Mouse (Mus musculus): ENCODE data around the gene T2. TPM values are rescaled to one million over a fixed set of nuclear protein-coding genes. Genes with fewer than 3 reads are reported as not detected.

Gene T2
- polyA plus RNA-seq, 1 experiment: 0.09 TPM

DNA sequence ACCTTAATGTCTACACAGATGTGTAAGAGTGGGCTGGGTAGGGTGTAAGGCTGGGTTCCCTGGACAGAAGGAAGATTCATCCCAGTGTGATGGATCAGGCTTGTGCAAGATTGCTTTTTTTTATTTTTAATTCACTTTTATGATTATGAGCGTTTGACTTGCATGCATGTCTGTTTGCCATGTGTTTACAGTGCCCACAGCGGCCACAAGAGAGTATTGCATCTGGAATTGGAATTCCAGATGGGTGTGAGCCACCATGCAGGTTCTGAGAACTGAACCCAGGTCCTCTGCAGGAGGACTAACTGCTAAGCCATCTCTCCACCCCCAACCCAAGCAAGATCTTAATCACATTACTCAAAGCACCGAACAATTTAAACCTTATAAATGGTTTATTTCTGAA, 88.3 kb downstream of the T2 start:
- no peaks in the 10 kb centered on the region for H3K27me3 ChIP-seq (ENCODE audit: control insufficient read depth, insufficient read depth, low read length)
- no peak overlapping the region for H3K4me3 ChIP-seq (ENCODE audit: control insufficient read depth, insufficient read depth, low read length)
- H3K4me1 ChIP-seq (replicated peaks; ENCODE audit: control insufficient read depth, insufficient read depth, low read length): no peaks in the 10 kb centered on the region
- TF ChIP-seq POLR2A (IDR thresholded peaks at IDR 0.05; ENCODE audit: control insufficient read depth, extremely low read depth, insufficient read depth, low read length, poor library complexity): no peak
- TF ChIP-seq CTCF (IDR thresholded peaks at IDR 0.05; ENCODE audit: borderline replicate concordance, control insufficient read depth, extremely low read depth, insufficient read depth, low read length, poor library complexity): no peak
- no peaks in the 10 kb centered on the region for H3K36me3 ChIP-seq (ENCODE audit: control insufficient read depth, insufficient read depth, low read length)
- no peak for DNase-seq
- 60% methylated on average over 3 of the region's 3 CpGs for WGBS
- H3K27ac ChIP-seq (ENCODE audit: control insufficient read depth, insufficient read depth, low read length): no peak overlapping the region

- TF ChIP-seq CTCF (IDR thresholded peaks at IDR 0.05; ENCODE audit: borderline replicate concordance, control insufficient read depth, extremely low read depth, insufficient read depth, low read length, poor library complexity) (no peak), POLR2A (IDR thresholded peaks at IDR 0.05; ENCODE audit: control insufficient read depth, extremely low read depth, insufficient read depth, low read length, poor library complexity) (no peak)
- Histone ChIP-seq H3K27me3 (ENCODE audit: control insufficient read depth, insufficient read depth, low read length) (no peaks in the 10 kb centered on the region), H3K36me3 (ENCODE audit: control insufficient read depth, insufficient read depth, low read length) (no peaks in the 10 kb centered on the region), H3K4me1 (replicated peaks; ENCODE audit: control insufficient read depth, insufficient read depth, low read length) (no peaks in the 10 kb centered on the region), H3K4me3 (ENCODE audit: control insufficient read depth, insufficient read depth, low read length) (no peak overlapping the region), H3K27ac (ENCODE audit: control insufficient read depth, insufficient read depth, low read length) (no peak overlapping the region)
- WGBS: 68% methylated on average over 9 of the region's 9 CpGs
- no peak for DNase-seq
These were observed 91.9 kb downstream of the T2 start for GRCm38 (mm10) chr17:8447676-8448192.

DNA sequence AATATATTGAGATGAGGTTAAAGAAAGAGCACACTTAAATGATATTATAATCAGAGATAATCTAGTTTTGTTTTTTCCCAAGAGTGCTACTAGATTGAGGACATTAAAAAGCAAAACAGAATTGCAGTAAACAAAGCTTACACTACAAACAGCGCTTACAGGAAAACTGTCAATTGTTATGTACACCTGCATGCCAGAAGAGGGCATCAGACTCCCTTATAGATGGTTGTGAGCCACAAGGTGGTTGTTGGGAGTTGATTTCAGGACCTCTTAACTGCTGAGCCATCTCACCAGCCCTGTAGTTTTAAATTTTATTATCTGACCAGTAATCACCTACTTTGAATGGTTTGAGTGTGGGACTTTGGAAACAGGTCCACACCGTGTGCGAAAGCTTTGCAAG, 92.5 kb downstream of the T2 start:
- no peak for DNase-seq
- WGBS: 86% methylated on average over 3 of the region's 3 CpGs
- no peaks in the 10 kb centered on the region for H3K4me1 ChIP-seq (replicated peaks; ENCODE audit: control insufficient read depth, insufficient read depth, low read length)
- no peak for TF ChIP-seq CTCF (IDR thresholded peaks at IDR 0.05; ENCODE audit: borderline replicate concordance, control insufficient read depth, extremely low read depth, insufficient read depth, low read length, poor library complexity)
- no peak for TF ChIP-seq POLR2A (IDR thresholded peaks at IDR 0.05; ENCODE audit: control insufficient read depth, extremely low read depth, insufficient read depth, low read length, poor library complexity)
- H3K36me3 ChIP-seq (ENCODE audit: control insufficient read depth, insufficient read depth, low read length): no peaks in the 10 kb centered on the region
- H3K27ac ChIP-seq (ENCODE audit: control insufficient read depth, insufficient read depth, low read length): no peak overlapping the region
- no peaks in the 10 kb centered on the region for H3K27me3 ChIP-seq (ENCODE audit: control insufficient read depth, insufficient read depth, low read length)
- no peak overlapping the region for H3K4me3 ChIP-seq (ENCODE audit: control insufficient read depth, insufficient read depth, low read length)

- no peaks in the 10 kb centered on the region for H3K36me3 ChIP-seq (ENCODE audit: control insufficient read depth, insufficient read depth, low read length)
- TF ChIP-seq CTCF (IDR thresholded peaks at IDR 0.05; ENCODE audit: borderline replicate concordance, control insufficient read depth, extremely low read depth, insufficient read depth, low read length, poor library complexity): no peak
- TF ChIP-seq POLR2A (IDR thresholded peaks at IDR 0.05; ENCODE audit: control insufficient read depth, extremely low read depth, insufficient read depth, low read length, poor library complexity): no peak
- H3K27me3 ChIP-seq (ENCODE audit: control insufficient read depth, insufficient read depth, low read length): no peaks in the 10 kb centered on the region
- no peak overlapping the region for H3K4me3 ChIP-seq (ENCODE audit: control insufficient read depth, insufficient read depth, low read length)
- no peak overlapping the region for H3K27ac ChIP-seq (ENCODE audit: control insufficient read depth, insufficient read depth, low read length)
- WGBS: 26% methylated on average over 6 of the region's 6 CpGs
- peaks cover 4% of the 10 kb centered on the region; the same call in 1 of the 2 replicates for H3K4me1 ChIP-seq (replicated peaks; ENCODE audit: control insufficient read depth, insufficient read depth, low read length)
- DNase-seq: no peak
These were observed 99.4 kb downstream of the T2 start for GRCm38 (mm10) chr17:8455196-8455595.

GRCm38 (mm10) chr17:8455601-8456000, 99.8 kb downstream of the T2 start:
- no peak for TF ChIP-seq CTCF (IDR thresholded peaks at IDR 0.05; ENCODE audit: borderline replicate concordance, control insufficient read depth, extremely low read depth, insufficient read depth, low read length, poor library complexity)
- TF ChIP-seq POLR2A (IDR thresholded peaks at IDR 0.05; ENCODE audit: control insufficient read depth, extremely low read depth, insufficient read depth, low read length, poor library complexity): no peak
- WGBS: 86% methylated on average over 7 of the region's 7 CpGs

GRCm38 (mm10) chr17:8456856-8457460, 101.2 kb downstream of the T2 start:
- Histone ChIP-seq H3K27ac (ENCODE audit: control insufficient read depth, insufficient read depth, low read length) (no peak overlapping the region), H3K4me3 (ENCODE audit: control insufficient read depth, insufficient read depth, low read length) (no peak overlapping the region), H3K27me3 (ENCODE audit: control insufficient read depth, insufficient read depth, low read length) (no peaks in the 10 kb centered on the region), H3K36me3 (ENCODE audit: control insufficient read depth, insufficient read depth, low read length) (no peaks in the 10 kb centered on the region), H3K4me1 (replicated peaks; ENCODE audit: control insufficient read depth, insufficient read depth, low read length) (peaks cover 4% of the 10 kb centered on the region; the same call in 1 of the 2 replicates)
- DNase-seq: no peak
- TF ChIP-seq CTCF (IDR thresholded peaks at IDR 0.05; ENCODE audit: borderline replicate concordance, control insufficient read depth, extremely low read depth, insufficient read depth, low read length, poor library complexity): no peak
- no peak for TF ChIP-seq POLR2A (IDR thresholded peaks at IDR 0.05; ENCODE audit: control insufficient read depth, extremely low read depth, insufficient read depth, low read length, poor library complexity)
- WGBS: 65% methylated on average over 9 of the region's 9 CpGs

More at GRCm38 (mm10) chr17:8455601-8456000, 99.8 kb downstream of the T2 start:
- H3K4me3 ChIP-seq (ENCODE audit: control insufficient read depth, insufficient read depth, low read length): no peak overlapping the region
- no peaks in the 10 kb centered on the region for H3K27me3 ChIP-seq (ENCODE audit: control insufficient read depth, insufficient read depth, low read length)
- H3K27ac ChIP-seq (ENCODE audit: control insufficient read depth, insufficient read depth, low read length): no peak overlapping the region
- H3K36me3 ChIP-seq (ENCODE audit: control insufficient read depth, insufficient read depth, low read length): no peaks in the 10 kb centered on the region
- H3K4me1 ChIP-seq (replicated peaks; ENCODE audit: control insufficient read depth, insufficient read depth, low read length): peaks cover 4% of the 10 kb centered on the region; the same call in 1 of the 2 replicates
- DNase-seq: no peak

Measured in thymus, adult 2 months (tissue).